Mouse (Mus musculus): ENCODE measurements around the gene Wiz. TPM values are rescaled to one million over a fixed set of nuclear protein-coding genes. Genes with fewer than 3 reads are reported as not detected.
A peak's percentile ranks its signal among the peaks of the same experiment; 100 is the strongest.

Gene Wiz
- polyA plus RNA-seq, 1 experiment = 22.8 TPM

GRCm38 (mm10) chr17:32349037-32349732, 40.1 kb downstream of the Wiz start:
- no peak for DNase-seq (ENCODE audit: low read depth)

- DNase-seq (ENCODE audit: low read depth) = no peak
These were observed 40.8 kb downstream of the Wiz start for GRCm38 (mm10) chr17:32348406-32348805.

DNA sequence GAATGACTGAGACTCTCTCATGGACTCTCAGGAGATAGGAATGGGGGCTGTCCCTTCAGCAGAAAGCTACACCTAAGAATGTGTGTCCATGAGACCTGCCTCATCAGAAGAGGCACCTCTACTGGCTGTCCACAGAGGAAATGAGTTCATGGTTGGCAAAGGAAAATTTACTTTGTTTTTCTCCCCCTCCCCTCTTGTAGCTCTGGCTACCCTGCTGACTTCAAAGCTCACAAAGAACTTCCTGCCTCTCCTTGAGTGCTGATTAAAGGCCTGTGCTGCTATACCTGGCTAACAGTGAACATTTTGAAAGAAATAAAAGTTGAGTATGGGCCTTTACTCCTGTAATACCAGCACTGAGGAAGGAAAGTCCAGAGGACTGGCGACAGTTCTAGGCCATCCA, 48.1 kb downstream of the Wiz start:
- DNase-seq (ENCODE audit: low read depth) = no peak

GRCm38 (mm10) chr17:32340110-32340509, 49.1 kb downstream of the Wiz start:
- no peak for DNase-seq (ENCODE audit: low read depth)

DNA sequence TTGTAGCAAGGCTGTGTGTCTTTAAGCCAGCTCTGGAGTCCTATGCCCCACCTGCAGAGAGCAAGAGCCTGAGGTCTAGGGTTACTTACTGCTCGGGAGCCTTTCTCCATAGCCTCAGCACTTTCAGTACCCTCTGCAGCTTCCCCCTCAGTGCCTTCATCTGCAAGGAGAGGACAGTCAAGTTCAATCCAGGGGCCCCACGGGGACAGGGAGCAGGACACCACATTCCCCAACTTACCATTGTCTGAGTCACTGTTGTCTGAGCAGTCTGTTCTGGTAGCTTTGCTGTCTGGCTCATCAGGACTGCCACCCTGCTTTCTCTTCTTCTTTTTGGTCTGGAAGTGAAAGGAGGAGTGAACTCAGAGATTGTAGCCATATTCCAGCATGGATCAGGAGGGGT, 53.4 kb downstream of the Wiz start:
- DNase-seq (ENCODE audit: low read depth) = no peak

DNA sequence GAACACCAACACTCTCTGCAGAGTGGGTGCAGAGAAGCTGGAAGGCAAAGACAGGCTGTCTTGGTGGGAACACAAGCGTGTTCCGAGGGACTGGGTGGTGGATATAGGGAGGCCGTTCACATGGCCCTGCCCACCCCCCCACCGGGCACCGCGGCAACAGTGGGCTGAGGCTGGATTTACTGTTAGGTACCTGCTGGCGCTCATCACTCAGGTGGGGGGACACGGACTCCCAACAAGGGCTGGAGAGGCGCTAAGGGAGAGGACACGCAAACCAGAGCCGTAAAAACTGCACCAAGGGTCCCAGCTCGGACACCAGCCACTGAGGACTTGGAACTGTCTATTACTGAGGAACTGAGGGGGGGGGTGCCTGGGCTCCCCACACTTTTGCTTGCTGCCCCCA, 54.3 kb downstream of the Wiz start:
- no peak for DNase-seq (ENCODE audit: low read depth)

DNA sequence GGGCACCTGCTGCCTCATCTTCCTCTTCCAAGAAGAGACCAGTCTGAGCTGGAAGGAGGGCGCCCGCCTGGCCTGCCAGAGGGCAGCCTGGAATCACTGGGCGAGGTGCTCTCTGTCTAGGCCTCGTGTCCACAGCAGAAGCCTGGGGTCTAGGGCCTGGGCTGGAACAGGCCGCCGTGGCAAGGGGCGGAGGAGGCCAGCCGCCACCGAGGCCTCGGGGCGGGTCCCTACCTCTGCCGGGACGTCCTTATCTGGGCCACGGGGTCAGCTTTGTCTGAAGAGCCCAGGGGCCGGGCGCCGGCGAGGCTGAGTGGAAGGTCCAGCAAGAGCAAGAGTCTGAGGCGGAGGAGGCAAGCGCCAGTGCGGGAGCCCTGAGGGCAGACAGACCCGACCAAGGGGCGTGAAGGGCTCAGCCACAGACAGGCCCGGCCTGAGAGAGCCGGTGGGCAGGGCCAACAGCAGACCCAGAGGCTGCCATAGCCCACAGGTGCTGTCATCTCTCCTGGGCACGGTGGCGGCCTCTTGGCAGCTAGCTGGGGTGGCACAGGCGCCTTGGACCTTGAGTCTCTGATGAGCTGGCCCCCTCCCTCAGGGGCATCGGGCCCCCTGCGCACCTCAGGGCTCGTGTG, 55.5 kb downstream of the Wiz start:
- no peak for DNase-seq (ENCODE audit: low read depth)

DNA sequence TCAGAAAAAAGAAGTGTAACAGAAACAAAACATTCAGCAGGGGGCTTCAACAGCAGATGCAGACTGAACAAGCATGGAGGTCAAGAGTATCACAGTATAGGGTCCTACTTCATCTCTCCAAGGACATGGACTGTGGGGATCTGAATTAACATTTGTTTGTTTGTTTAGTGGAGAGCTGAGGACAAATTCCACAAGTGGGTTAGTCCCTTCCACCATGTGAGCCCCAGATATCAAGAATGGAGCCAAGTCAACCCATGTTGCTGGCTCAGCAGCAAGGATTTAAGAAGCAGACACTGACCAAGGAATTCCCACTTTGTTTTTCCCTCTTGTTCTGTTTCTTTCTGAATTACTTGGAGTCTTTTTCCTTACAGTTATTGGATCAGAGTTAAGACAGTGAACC, 61.7 kb downstream of the Wiz start:
- DNase-seq (ENCODE audit: low read depth) = no peak

DNA sequence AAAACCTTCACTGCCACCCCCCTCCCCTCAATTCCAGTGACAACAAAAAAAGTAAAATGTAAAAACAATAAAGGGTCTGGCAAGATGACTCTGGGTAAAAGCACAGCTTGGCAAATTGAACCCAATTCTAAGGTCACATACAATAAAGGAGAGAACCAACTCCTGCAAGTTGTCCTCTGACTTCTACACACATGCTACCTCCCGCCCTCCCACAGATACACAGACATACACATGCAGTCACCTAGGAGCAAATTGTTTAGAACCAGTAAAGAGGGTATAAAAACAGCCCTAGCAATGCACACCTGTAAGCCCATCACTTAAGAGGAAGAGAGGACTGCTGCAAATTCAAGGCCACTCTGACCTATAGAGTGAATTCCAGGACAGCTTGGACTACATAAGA, 66.4 kb downstream of the Wiz start:
- no peak for DNase-seq (ENCODE audit: low read depth)

- DNase-seq (ENCODE audit: low read depth) = no peak
These were observed 67.4 kb downstream of the Wiz start for GRCm38 (mm10) chr17:32321836-32322235.

DNA sequence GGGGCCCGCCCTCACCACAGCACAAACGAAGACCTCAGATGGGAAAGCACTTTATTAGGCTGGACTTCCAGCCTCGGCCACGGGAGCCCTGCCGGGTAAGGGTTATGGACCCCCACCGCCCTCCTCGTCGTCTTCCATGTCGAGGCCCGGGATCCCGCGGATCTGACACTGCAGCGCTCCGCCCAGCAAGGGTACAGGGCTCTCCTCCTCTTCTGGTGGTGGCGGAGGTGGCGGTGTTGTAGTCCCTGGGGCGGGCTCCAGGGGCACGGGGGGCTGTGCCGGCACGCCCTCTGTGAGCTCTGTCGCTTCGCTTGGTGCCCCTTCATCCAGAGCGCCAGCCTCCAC, 67.9 kb downstream of the Wiz start:
- DNase-seq (ENCODE audit: low read depth) = no peak

GRCm38 (mm10) chr17:32320597-32321389, 68.4 kb downstream of the Wiz start, which contains the start of gene Akap8:
Akap8 (minus strand) TSS chr17:32321238.
- peak; percentile 84 for DNase-seq (ENCODE audit: low read depth)

DNA sequence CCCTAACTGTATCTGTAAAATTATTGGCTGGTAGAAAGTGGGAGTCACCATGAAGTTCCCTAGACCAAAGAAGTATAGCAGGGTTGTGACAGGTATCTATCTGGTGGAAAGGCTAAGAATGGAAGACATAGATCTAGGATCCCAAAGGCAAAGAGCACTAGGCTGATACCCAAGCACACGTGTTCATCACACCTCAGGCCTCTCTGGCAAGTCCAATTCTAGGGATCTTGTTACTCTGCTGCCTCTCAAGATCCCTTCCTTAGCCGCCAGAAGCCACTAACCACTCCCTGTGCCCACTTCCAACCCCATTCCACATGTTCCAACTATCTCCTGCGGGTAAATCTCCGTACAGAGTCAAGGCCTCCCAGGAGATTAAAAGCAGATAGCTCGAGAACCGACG, 69.3 kb downstream of the Wiz start:
- no peak for DNase-seq (ENCODE audit: low read depth)

DNA sequence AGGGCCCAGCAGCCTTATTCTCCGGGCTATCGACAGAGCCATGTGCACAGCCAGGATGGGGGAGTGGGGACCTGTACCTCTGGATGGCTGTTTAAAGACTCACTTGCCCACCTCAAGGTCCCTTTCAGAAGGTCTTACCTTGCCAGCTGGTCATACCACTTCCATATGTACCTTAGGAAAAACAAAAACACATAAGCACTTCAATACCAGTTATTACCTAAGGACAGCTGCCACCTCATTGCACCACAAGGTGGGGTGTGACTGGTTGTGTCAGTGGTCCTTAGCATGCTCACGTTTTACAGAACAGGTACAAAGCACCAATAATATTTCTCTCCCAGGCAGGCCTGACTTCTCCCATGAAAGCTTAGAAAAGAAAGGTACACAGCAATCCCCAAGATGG, 71.5 kb downstream of the Wiz start:
- no peak for DNase-seq (ENCODE audit: low read depth)

- no peak for DNase-seq (ENCODE audit: low read depth)
These were observed 72.2 kb downstream of the Wiz start for GRCm38 (mm10) chr17:32317032-32317431.

DNA sequence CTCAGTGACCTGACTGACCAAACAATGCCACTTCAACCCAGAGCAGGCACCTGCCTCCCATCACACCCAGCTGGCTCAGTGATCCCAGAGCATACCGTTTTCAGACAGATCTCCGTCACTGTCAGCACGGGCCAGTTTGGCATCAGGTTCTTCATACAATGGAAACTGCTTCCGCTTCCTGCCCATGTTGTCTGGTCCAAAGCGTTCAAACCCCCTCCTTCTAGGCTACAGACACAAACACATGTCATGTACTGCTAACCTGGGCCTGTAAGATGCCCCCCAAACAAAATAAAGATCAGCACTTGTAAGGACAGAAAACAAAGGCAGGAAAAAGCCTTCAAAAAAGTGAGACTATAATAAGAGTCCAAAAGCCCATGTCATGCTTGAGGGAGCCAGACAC, 73.7 kb downstream of the Wiz start:
- DNase-seq (ENCODE audit: low read depth) = no peak

GRCm38 (mm10) chr17:32313892-32314291, 75.3 kb downstream of the Wiz start:
- no peak for DNase-seq (ENCODE audit: low read depth)

DNA sequence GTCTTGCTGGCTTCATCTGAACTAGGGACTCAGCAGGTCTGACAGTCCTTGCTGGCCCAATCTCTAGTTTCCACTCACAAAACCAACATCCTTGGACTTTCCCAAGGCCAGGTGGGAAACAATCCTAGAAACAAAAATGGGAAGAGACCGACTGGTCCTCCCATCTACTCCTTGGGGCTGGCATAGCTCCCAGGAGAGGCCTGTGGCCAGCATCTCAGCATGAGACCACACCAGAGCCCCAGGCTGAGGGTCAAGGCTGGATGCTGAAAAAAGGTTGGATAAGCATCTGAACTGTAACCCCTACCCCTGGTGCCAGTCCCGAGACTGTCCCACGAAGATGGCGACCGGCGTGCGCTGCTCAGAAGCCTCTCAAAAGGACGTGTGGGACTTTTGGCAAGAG, 76.4 kb downstream of the Wiz start:
- no peak for DNase-seq (ENCODE audit: low read depth)

- no peak for DNase-seq (ENCODE audit: low read depth)
These were observed 81.3 kb downstream of the Wiz start for GRCm38 (mm10) chr17:32307963-32308362.
